Mouse (Mus musculus): Measurements from ENCODE around the gene Gbgt1. TPM values are rescaled to one million over a fixed set of nuclear protein-coding genes. Genes with fewer than 3 reads are reported as not detected.
A peak's percentile ranks its signal among the peaks of the same experiment; 100 is the strongest.

Gene Gbgt1
- polyA plus RNA-seq, 1 experiment from 2014 or later = 0.43 TPM

- peak overlapping the region; percentile 30; the same call in 1 of the 2 replicates for H3K27ac ChIP-seq (ENCODE audit: low read length)
- 11% methylated on average over 5 of the region's 5 CpGs for WGBS
- H3K4me3 ChIP-seq (ENCODE audit: low read length) = no peak overlapping the region
Observed at GRCm38 (mm10) chr2:28523643-28524117, 27.0 kb downstream of the Gbgt1 start.

GRCm38 (mm10) chr2:28524406-28524805 lies 27.7 kb downstream of the Gbgt1 start:
- peaks cover 29% of the 10 kb centered on the region for H3K4me1 ChIP-seq (ENCODE audit: control insufficient read depth, insufficient read depth, low read length)
- no peaks in the 10 kb centered on the region for H3K36me3 ChIP-seq (ENCODE audit: control insufficient read depth, insufficient read depth)
- H3K4me2 ChIP-seq (ENCODE audit: low read depth, low read length) = no peak overlapping the region
- no peak overlapping the region for H3K9ac ChIP-seq (ENCODE audit: low read length)
- WGBS = 80% methylated on average over 10 of the region's 10 CpGs
- H3K9me3 ChIP-seq (replicated peaks; ENCODE audit: control insufficient read depth, low read length) = no peaks in the 10 kb centered on the region
- H3K27me3 ChIP-seq (ENCODE audit: control insufficient read depth, insufficient read depth, low read length) = no peaks in the 10 kb centered on the region
- no peak overlapping the region for H3K27ac ChIP-seq (ENCODE audit: low read length)
- no peak for ATAC-seq (replicated peaks; ENCODE audit: extremely low read depth, insufficient read depth, low FRiP score)
- H3K4me3 ChIP-seq (ENCODE audit: low read length) = no peak overlapping the region

More at GRCm38 (mm10) chr2:28523643-28524117, 27.0 kb downstream of the Gbgt1 start:
- no peak overlapping the region for H3K9ac ChIP-seq (ENCODE audit: low read length)
- H3K36me3 ChIP-seq (ENCODE audit: control insufficient read depth, insufficient read depth) = no peaks in the 10 kb centered on the region
- H3K4me1 ChIP-seq (ENCODE audit: control insufficient read depth, insufficient read depth, low read length) = peaks cover 27% of the 10 kb centered on the region
- H3K4me2 ChIP-seq (ENCODE audit: low read depth, low read length) = no peak overlapping the region
- no peaks in the 10 kb centered on the region for H3K9me3 ChIP-seq (replicated peaks; ENCODE audit: control insufficient read depth, low read length)
- ATAC-seq (replicated peaks; ENCODE audit: extremely low read depth, insufficient read depth, low FRiP score) = peak; percentile 90
- H3K27me3 ChIP-seq (ENCODE audit: control insufficient read depth, insufficient read depth, low read length) = no peaks in the 10 kb centered on the region

GRCm38 (mm10) chr2:28525219-28525942 lies 28.7 kb downstream of the Gbgt1 start:
- Histone ChIP-seq H3K4me2 (ENCODE audit: low read depth, low read length) (no peak overlapping the region), H3K9me3 (replicated peaks; ENCODE audit: control insufficient read depth, low read length) (no peaks in the 10 kb centered on the region), H3K4me3 (ENCODE audit: low read length) (no peak overlapping the region), H3K4me1 (ENCODE audit: control insufficient read depth, insufficient read depth, low read length) (peaks cover 36% of the 10 kb centered on the region), H3K36me3 (ENCODE audit: control insufficient read depth, insufficient read depth) (no peaks in the 10 kb centered on the region), H3K27ac (ENCODE audit: low read length) (peak overlapping the region; percentile 77), H3K27me3 (ENCODE audit: control insufficient read depth, insufficient read depth, low read length) (no peaks in the 10 kb centered on the region), H3K9ac (ENCODE audit: low read length) (peak overlapping the region; percentile 57; the same call in 1 of the 2 replicates)
- peak; percentile 45 for ATAC-seq (replicated peaks; ENCODE audit: extremely low read depth, insufficient read depth, low FRiP score)
- WGBS = 22% methylated on average over 11 of the region's 11 CpGs

GRCm38 (mm10) chr2:28525943-28526876 lies 29.5 kb downstream of the Gbgt1 start:
- Histone ChIP-seq H3K4me1 (ENCODE audit: control insufficient read depth, insufficient read depth, low read length) (peaks cover 40% of the 10 kb centered on the region), H3K4me2 (ENCODE audit: low read depth, low read length) (0 out of 2 replicates have a peak overlapping the region, but pooled peaks have one; percentile 8), H3K36me3 (ENCODE audit: control insufficient read depth, insufficient read depth) (no peaks in the 10 kb centered on the region), H3K4me3 (ENCODE audit: low read length) (no peak overlapping the region), H3K27ac (ENCODE audit: low read length) (peak overlapping the region; percentile 77), H3K27me3 (ENCODE audit: control insufficient read depth, insufficient read depth, low read length) (no peaks in the 10 kb centered on the region), H3K9me3 (replicated peaks; ENCODE audit: control insufficient read depth, low read length) (no peaks in the 10 kb centered on the region), H3K9ac (ENCODE audit: low read length) (peak overlapping the region; percentile 57; the same call in 1 of the 2 replicates)
- WGBS = 45% methylated on average over 12 of the region's 12 CpGs
- no peak for ATAC-seq (replicated peaks; ENCODE audit: extremely low read depth, insufficient read depth, low FRiP score)

GRCm38 (mm10) chr2:28527436-28528353 lies 31.0 kb downstream of the Gbgt1 start:
- WGBS = 84% methylated on average over 20 of the region's 20 CpGs
- Histone ChIP-seq H3K9ac (ENCODE audit: low read length) (no peak overlapping the region), H3K27ac (ENCODE audit: low read length) (no peak overlapping the region), H3K4me1 (ENCODE audit: control insufficient read depth, insufficient read depth, low read length) (peaks cover 53% of the 10 kb centered on the region), H3K36me3 (ENCODE audit: control insufficient read depth, insufficient read depth) (no peaks in the 10 kb centered on the region), H3K4me3 (ENCODE audit: low read length) (no peak overlapping the region), H3K9me3 (replicated peaks; ENCODE audit: control insufficient read depth, low read length) (no peaks in the 10 kb centered on the region), H3K4me2 (ENCODE audit: low read depth, low read length) (no peak overlapping the region), H3K27me3 (ENCODE audit: control insufficient read depth, insufficient read depth, low read length) (no peaks in the 10 kb centered on the region)
- ATAC-seq (replicated peaks; ENCODE audit: extremely low read depth, insufficient read depth, low FRiP score) = no peak

- peaks cover 56% of the 10 kb centered on the region for H3K4me1 ChIP-seq (ENCODE audit: control insufficient read depth, insufficient read depth, low read length)
- no peaks in the 10 kb centered on the region for H3K36me3 ChIP-seq (ENCODE audit: control insufficient read depth, insufficient read depth)
- no peak overlapping the region for H3K4me3 ChIP-seq (ENCODE audit: low read length)
- no peak overlapping the region for H3K27ac ChIP-seq (ENCODE audit: low read length)
- H3K27me3 ChIP-seq (ENCODE audit: control insufficient read depth, insufficient read depth, low read length) = no peaks in the 10 kb centered on the region
- no peak overlapping the region for H3K9ac ChIP-seq (ENCODE audit: low read length)
- no peak for ATAC-seq (replicated peaks; ENCODE audit: extremely low read depth, insufficient read depth, low FRiP score)
- no peak overlapping the region for H3K4me2 ChIP-seq (ENCODE audit: low read depth, low read length)
- 83% methylated on average over 7 of the region's 7 CpGs for WGBS
- H3K9me3 ChIP-seq (replicated peaks; ENCODE audit: control insufficient read depth, low read length) = no peaks in the 10 kb centered on the region
Observed at GRCm38 (mm10) chr2:28528354-28528730, 31.7 kb downstream of the Gbgt1 start.

- H3K9me3 ChIP-seq (replicated peaks; ENCODE audit: control insufficient read depth, low read length) = no peaks in the 10 kb centered on the region
- H3K4me1 ChIP-seq (ENCODE audit: control insufficient read depth, insufficient read depth, low read length) = peaks cover 60% of the 10 kb centered on the region
Observed at GRCm38 (mm10) chr2:28529856-28530255, 33.2 kb downstream of the Gbgt1 start.

GRCm38 (mm10) chr2:28530311-28530710 lies 33.6 kb downstream of the Gbgt1 start:
- 0 out of 2 replicates have a peak overlapping the region, but pooled peaks have one; percentile 19 for H3K27ac ChIP-seq (ENCODE audit: low read length)
- H3K9ac ChIP-seq (ENCODE audit: low read length) = no peak overlapping the region
- H3K4me1 ChIP-seq (ENCODE audit: control insufficient read depth, insufficient read depth, low read length) = peaks cover 61% of the 10 kb centered on the region
- no peak for ATAC-seq (replicated peaks; ENCODE audit: extremely low read depth, insufficient read depth, low FRiP score)
- no peak overlapping the region for H3K4me2 ChIP-seq (ENCODE audit: low read depth, low read length)
- no peak overlapping the region for H3K4me3 ChIP-seq (ENCODE audit: low read length)
- no peaks in the 10 kb centered on the region for H3K9me3 ChIP-seq (replicated peaks; ENCODE audit: control insufficient read depth, low read length)
- no peaks in the 10 kb centered on the region for H3K36me3 ChIP-seq (ENCODE audit: control insufficient read depth, insufficient read depth)
- 61% methylated on average over 7 of the region's 7 CpGs for WGBS
- H3K27me3 ChIP-seq (ENCODE audit: control insufficient read depth, insufficient read depth, low read length) = no peaks in the 10 kb centered on the region

More at GRCm38 (mm10) chr2:28529856-28530255, 33.2 kb downstream of the Gbgt1 start:
- Histone ChIP-seq H3K4me2 (ENCODE audit: low read depth, low read length) (no peak overlapping the region), H3K9ac (ENCODE audit: low read length) (no peak overlapping the region), H3K27ac (ENCODE audit: low read length) (peak overlapping the region; percentile 41; the same call in 1 of the 2 replicates), H3K27me3 (ENCODE audit: control insufficient read depth, insufficient read depth, low read length) (no peaks in the 10 kb centered on the region), H3K4me3 (ENCODE audit: low read length) (no peak overlapping the region), H3K36me3 (ENCODE audit: control insufficient read depth, insufficient read depth) (no peaks in the 10 kb centered on the region)
- 72% methylated on average over 4 of the region's 4 CpGs for WGBS
- no peak for ATAC-seq (replicated peaks; ENCODE audit: extremely low read depth, insufficient read depth, low FRiP score)

All from heart, embryonic 16.5 days (tissue).